Mouse (Mus musculus) midbrain, embryonic 16.5 days (tissue): ENCODE results near the gene Ppm1h. TPM values are rescaled to one million over a fixed set of nuclear protein-coding genes. Genes with fewer than 3 reads are reported as not detected.

Experiments
- ATAC-seq: fragments of 200-750 bp; cut with Nextera tagmentation; 2 replicates; pipeline ENCODE4 v1.8.0; 2017; ENCODE audit warnings: moderate TSS enrichment
- H3K27ac ChIP-seq: fragments of 300-500 bp; sonication (generic); 2 replicates; pipeline ENCODE4 v1.5.1; 2014; ENCODE audit warnings: mild to moderate bottlenecking, low read length, mixed read lengths
- H3K27me3 ChIP-seq: fragments of 300-500 bp; sonication (generic); 2 replicates; pipeline ENCODE4 v1.6.1; 2014; ENCODE audit warnings: low read depth, low read length, mixed read lengths; ENCODE audit not compliant: control insufficient read depth, insufficient read depth
- H3K36me3 ChIP-seq: fragments of 300-500 bp; sonication (generic); 2 replicates; pipeline ENCODE4 v1.6.1; 2014; ENCODE audit warnings: mild to moderate bottlenecking, low read length, moderate library complexity, mixed read lengths; ENCODE audit not compliant: control insufficient read depth, insufficient read depth
- H3K4me1 ChIP-seq: fragments of 300-500 bp; sonication (generic); 2 replicates; pipeline ENCODE4 v1.6.1; 2014; ENCODE audit warnings: mild to moderate bottlenecking, low read length, mixed read lengths; ENCODE audit not compliant: control insufficient read depth, insufficient read depth
- H3K4me2 ChIP-seq: fragments of 300-500 bp; sonication (generic); 2 replicates; pipeline ENCODE4 v1.6.1; 2014; ENCODE audit warnings: mild to moderate bottlenecking, low read length, mixed read lengths
- H3K4me3 ChIP-seq: fragments of 300-500 bp; sonication (generic); 2 replicates; pipeline ENCODE4 v1.5.1; 2014; ENCODE audit warnings: low read depth, mild to moderate bottlenecking, low read length, moderate library complexity, mixed read lengths
- H3K9ac ChIP-seq: fragments of 300-500 bp; sonication (generic); 2 replicates; pipeline ENCODE4 v1.6.1; 2014; ENCODE audit warnings: low read depth, low read length, mixed read lengths
- H3K9me3 ChIP-seq: fragments of 300-500 bp; sonication (generic); replicated peaks from 2 replicates; pipeline ENCODE4 v1.6.1; 2014; ENCODE audit warnings: mild to moderate bottlenecking, low read length, mixed read lengths; ENCODE audit not compliant: control insufficient read depth, poor library complexity, severe bottlenecking
- WGBS: fragments of 180-500 bp; shearing (Covaris S2); extraction: QIAGEN DNeasy Blood & Tissue Kit; methylation state at CpG from one replicate; pipeline ENCODE4 v1.1.7; 2014; 5-methylcytosine and 5-hydroxymethylcytosine counted together
- polyA plus RNA-seq: library from polyadenylated mRNA; unstranded; fragments of >200 nt; fragmentation: Nextera tagmentation; extraction: Ambion mirVana; gene quantifications from 2 replicates; pipeline ENCODE4 v1.2.1, GENCODE M21; 2015

Ppm1h gene
- polyA plus RNA-seq, 1 experiment from 2014 or later, result 25.2 TPM

- Histone ChIP-seq H3K9me3 (no peaks in the 10 kb centered on the region), H3K4me3 (no peak overlapping the region), H3K27ac (peak overlapping the region; percentile 34), H3K4me2 (no peak overlapping the region), H3K4me1 (no peaks in the 10 kb centered on the region; the same call in 1 of the 2 replicates), H3K36me3 (no peaks in the 10 kb centered on the region), H3K27me3 (no peaks in the 10 kb centered on the region), H3K9ac (no peak overlapping the region)
- no peak for ATAC-seq
- WGBS, result 86% methylated on average over 8 of the region's 8 CpGs
Measured at GRCm38 (mm10) chr10:122858904-122859641, 180.5 kb downstream of the Ppm1h start.

- no peak overlapping the region for H3K4me2 ChIP-seq
- no peaks in the 10 kb centered on the region for H3K9me3 ChIP-seq
- no peaks in the 10 kb centered on the region for H3K36me3 ChIP-seq
- no peaks in the 10 kb centered on the region; the same call in 1 of the 2 replicates for H3K4me1 ChIP-seq
- H3K4me3 ChIP-seq, result no peak overlapping the region
- no peak for ATAC-seq
- peak overlapping the region; percentile 34 for H3K27ac ChIP-seq
- H3K27me3 ChIP-seq, result no peaks in the 10 kb centered on the region
- WGBS, result 62% methylated on average over 8 of the region's 8 CpGs
- no peak overlapping the region for H3K9ac ChIP-seq
Measured at GRCm38 (mm10) chr10:122859642-122859997, 181.1 kb downstream of the Ppm1h start.

DNA sequence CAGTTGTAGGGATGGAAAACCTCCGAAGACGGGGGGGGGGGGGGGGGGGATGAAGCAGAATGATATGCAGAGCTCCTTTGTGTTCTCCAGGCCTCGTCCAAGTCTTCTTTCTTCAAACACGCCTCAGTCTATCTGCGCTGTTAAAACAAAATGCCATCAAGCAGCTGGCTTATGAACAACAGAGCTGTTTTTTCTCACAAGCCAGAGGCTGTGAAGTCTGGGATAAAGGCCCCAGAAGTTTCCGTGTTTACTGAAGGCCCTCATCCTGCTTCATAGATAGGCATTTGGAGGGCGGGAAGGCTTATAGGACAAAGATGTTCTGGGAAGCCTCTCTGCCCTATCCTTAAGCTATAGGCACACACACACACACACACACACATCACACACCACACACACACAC, 181.5 kb downstream of the Ppm1h start:
- WGBS, result 39% methylated on average over 7 of the region's 7 CpGs

DNA sequence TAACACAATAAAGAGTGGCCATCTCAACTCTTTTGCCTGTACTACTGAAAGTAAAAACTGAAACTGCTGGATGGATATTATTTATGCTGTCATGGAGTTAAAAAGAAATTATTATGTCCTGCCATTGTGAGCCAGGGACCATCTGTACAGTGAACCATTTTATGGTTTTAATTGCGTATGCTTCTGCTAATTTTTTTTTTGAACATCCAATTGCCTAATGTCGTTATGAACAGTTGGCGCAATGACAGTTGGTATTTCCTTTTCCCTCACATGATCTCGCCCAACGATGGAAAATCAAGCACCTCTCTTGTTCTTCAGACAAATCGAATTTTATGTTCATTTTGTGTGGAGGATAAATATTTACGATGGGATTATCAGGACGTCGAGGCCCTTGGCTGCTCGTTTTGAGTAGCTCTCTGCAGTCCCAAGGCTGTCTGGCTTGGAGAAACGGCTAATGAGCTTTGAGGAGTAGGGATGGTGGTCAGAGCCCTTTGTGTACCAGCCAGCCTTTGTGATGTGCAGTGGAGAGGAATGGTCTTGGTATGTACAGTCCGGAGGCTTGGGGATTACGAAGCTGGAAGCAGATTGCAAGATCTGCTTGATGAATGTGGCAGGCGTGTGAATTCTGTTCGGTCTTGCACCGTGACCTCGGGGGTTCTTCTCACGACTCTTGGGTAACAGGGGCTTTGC, 183.3 kb downstream of the Ppm1h start:
- Histone ChIP-seq H3K9ac (no peak overlapping the region), H3K4me3 (no peak overlapping the region), H3K27ac (no peak overlapping the region), H3K4me2 (no peak overlapping the region), H3K27me3 (no peaks in the 10 kb centered on the region), H3K9me3 (no peaks in the 10 kb centered on the region), H3K4me1 (no peaks in the 10 kb centered on the region; the same call in 1 of the 2 replicates), H3K36me3 (no peaks in the 10 kb centered on the region)
- WGBS, result 60% methylated on average over 18 of the region's 18 CpGs
- ATAC-seq, result no peak

More for the DNA sequence above, 181.5 kb downstream of the Ppm1h start:
- H3K9me3 ChIP-seq, result no peaks in the 10 kb centered on the region
- no peaks in the 10 kb centered on the region; the same call in 1 of the 2 replicates for H3K4me1 ChIP-seq
- no peak overlapping the region for H3K4me2 ChIP-seq
- no peaks in the 10 kb centered on the region for H3K36me3 ChIP-seq
- H3K9ac ChIP-seq, result no peak overlapping the region
- H3K27me3 ChIP-seq, result no peaks in the 10 kb centered on the region
- no peak overlapping the region for H3K4me3 ChIP-seq
- ATAC-seq, result no peak
- no peak overlapping the region for H3K27ac ChIP-seq

GRCm38 (mm10) chr10:122862386-122863023, 183.9 kb downstream of the Ppm1h start:
- ATAC-seq, result no peak
- WGBS, result 69% methylated on average over 17 of the region's 17 CpGs
- no peaks in the 10 kb centered on the region for H3K36me3 ChIP-seq
- no peak overlapping the region for H3K27ac ChIP-seq
- H3K9me3 ChIP-seq, result no peaks in the 10 kb centered on the region
- H3K4me1 ChIP-seq, result no peaks in the 10 kb centered on the region; the same call in 1 of the 2 replicates
- H3K9ac ChIP-seq, result no peak overlapping the region
- no peak overlapping the region for H3K4me2 ChIP-seq
- H3K4me3 ChIP-seq, result no peak overlapping the region
- no peaks in the 10 kb centered on the region for H3K27me3 ChIP-seq

- Histone ChIP-seq H3K36me3 (no peaks in the 10 kb centered on the region), H3K9ac (no peak overlapping the region), H3K4me3 (no peak overlapping the region), H3K9me3 (no peaks in the 10 kb centered on the region), H3K4me2 (no peak overlapping the region), H3K4me1 (no peaks in the 10 kb centered on the region), H3K27me3 (no peaks in the 10 kb centered on the region), H3K27ac (no peak overlapping the region)
- ATAC-seq, result no peak
- 62% methylated on average over 8 of the region's 8 CpGs for whole genome bisulfite sequencing
Measured at GRCm38 (mm10) chr10:122869865-122870503, 191.4 kb downstream of the Ppm1h start.

DNA sequence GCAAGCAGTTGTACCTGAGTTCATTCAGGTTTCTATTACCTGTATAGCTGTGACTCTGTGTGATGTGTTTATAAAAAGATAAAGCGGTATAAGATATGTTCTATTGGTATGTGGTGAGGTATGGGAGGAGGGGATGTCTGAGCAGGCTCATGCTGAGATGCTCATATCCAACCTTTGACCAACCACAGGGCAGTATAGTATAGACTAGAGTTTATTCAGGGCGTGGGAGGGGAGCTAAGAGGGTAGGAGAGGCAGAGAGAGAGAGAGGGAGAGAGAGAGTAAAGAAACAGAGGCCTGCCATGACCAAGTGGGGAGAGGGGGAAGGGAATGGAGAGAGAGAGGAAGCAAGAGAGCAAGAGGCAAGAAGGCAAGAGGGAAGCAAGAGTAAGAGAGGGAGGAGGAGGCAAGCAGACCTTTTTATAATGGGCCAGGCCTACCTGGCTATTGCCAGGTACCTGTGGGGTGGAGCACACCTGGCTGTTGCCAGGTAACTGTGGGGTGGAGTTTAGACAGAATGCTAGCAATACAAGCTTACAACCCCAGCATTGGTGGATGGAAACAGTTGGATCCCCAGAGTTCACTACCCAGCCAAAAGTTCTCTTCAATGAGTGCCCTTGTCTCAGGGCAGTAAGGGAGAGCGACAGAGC, 192.4 kb downstream of the Ppm1h start:
- H3K27me3 ChIP-seq, result no peaks in the 10 kb centered on the region
- no peak overlapping the region for H3K27ac ChIP-seq
- H3K4me2 ChIP-seq, result no peak overlapping the region
- H3K4me1 ChIP-seq, result no peaks in the 10 kb centered on the region
- no peak overlapping the region for H3K9ac ChIP-seq
- ATAC-seq, result no peak
- WGBS, result 73% methylated on average over 3 of the region's 3 CpGs
- H3K36me3 ChIP-seq, result no peaks in the 10 kb centered on the region
- no peaks in the 10 kb centered on the region for H3K9me3 ChIP-seq
- H3K4me3 ChIP-seq, result no peak overlapping the region

GRCm38 (mm10) chr10:122872720-122873119, 194.2 kb downstream of the Ppm1h start:
- Histone ChIP-seq H3K36me3 (no peaks in the 10 kb centered on the region), H3K27ac (no peak overlapping the region), H3K4me3 (no peak overlapping the region), H3K4me2 (no peak overlapping the region), H3K4me1 (no peaks in the 10 kb centered on the region), H3K27me3 (no peaks in the 10 kb centered on the region), H3K9me3 (no peaks in the 10 kb centered on the region), H3K9ac (no peak overlapping the region)
- ATAC-seq, result no peak
- WGBS, result 90% methylated on average over 8 of the region's 8 CpGs
